In the genomic region with DNA sequence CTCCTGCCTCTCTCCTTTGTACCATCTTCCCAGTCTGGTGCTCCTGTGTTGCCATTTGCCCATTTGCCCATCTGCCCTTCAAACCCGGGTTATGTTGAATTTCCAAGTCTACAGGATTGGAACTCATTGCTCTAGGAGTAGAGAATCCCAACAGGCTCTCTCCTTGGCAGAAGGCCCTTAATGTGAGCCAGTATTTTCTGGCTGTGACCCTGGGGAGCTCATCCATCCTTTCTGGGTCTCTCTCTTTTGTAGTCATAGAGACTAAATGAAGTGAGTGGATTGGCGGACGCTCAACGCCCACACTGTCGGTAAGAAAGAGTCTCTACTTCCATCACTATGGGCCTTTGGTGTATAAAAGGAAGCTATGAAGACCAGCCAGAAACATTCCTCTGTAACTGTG, we compare ENCODE assay signal across 20 mouse cellular contexts. TPM values are rescaled to one million over a fixed set of nuclear protein-coding genes. Genes with fewer than 3 reads are reported as not detected.
"Had no signal": no experiment of that assay in that cellular context is flagged by ENCODE, and none has a peak within 500 bp of the region (broad histone marks: within the 10 kb centered on the region; RNA-seq: fewer than 3 reads in every experiment).

No protein-coding gene starts in this region.

- H3K4me1 ChIP-seq: neural tube, embryonic 13.5 days; neural tube, embryonic 15.5 days; stomach, embryonic 15.5 days had no signal

- DNase-seq: retina, postnatal 1 day; right cerebral cortex, adult 18-20 months; right cerebral cortex, postnatal 14 days; right cerebral cortex, postnatal 25 days; right cerebral cortex, postnatal 4 days; spleen, adult 18-20 months; thymus, adult 18-20 months; thymus, adult 2 months; thymus, postnatal 14 days; thymus, postnatal 25 days; thymus, postnatal 36 days; thymus, postnatal 4 days had no signal

- H3K27ac ChIP-seq: neural tube, embryonic 13.5 days; neural tube, embryonic 15.5 days; stomach, embryonic 15.5 days; stomach, postnatal 0 days had no signal

- H3K27me3 ChIP-seq: neural tube, embryonic 13.5 days; neural tube, embryonic 15.5 days; stomach, embryonic 15.5 days had no signal

- H3K9me3 ChIP-seq: neural tube, embryonic 13.5 days; neural tube, embryonic 15.5 days; stomach, embryonic 15.5 days had no signal

- H3K9ac ChIP-seq: neural tube, embryonic 13.5 days; neural tube, embryonic 15.5 days; stomach, embryonic 15.5 days had no signal

- H3K4me2 ChIP-seq: neural tube, embryonic 13.5 days; neural tube, embryonic 15.5 days; stomach, embryonic 15.5 days had no signal

- H3K36me3 ChIP-seq: neural tube, embryonic 13.5 days; neural tube, embryonic 15.5 days; stomach, embryonic 15.5 days had no signal

- H3K4me3 ChIP-seq: neural tube, embryonic 13.5 days; neural tube, embryonic 15.5 days; stomach, embryonic 15.5 days had no signal

RNA-seq across cellular contexts. Expression of a gene that starts 46.1 kb away (rescaled TPM):
- total RNA-seq: neutrophil, adult 5-6 weeks had no signal
- polyA plus RNA-seq: spleen, adult 2 months; thymus, postnatal 0 days; urinary bladder, adult 2 months had no signal

RNA-seq across cellular contexts. Expression of a gene that starts 56.9 kb away (rescaled TPM):
- total RNA-seq: neutrophil, adult 5-6 weeks had no signal
